Mouse (Mus musculus) adrenal gland, postnatal 14 days (tissue): ENCODE data around the gene Rem1. TPM values are rescaled to one million over a fixed set of nuclear protein-coding genes. Genes with fewer than 3 reads are reported as not detected.

Experiments
- DNase-seq: peaks from one replicate; pipeline ENCODE4 v3.0.0; 2021; ENCODE audit warnings: mixed read lengths
- total RNA-seq: library from RNA; stranded (reverse); gene quantifications from 2 replicates; pipeline ENCODE4 v1.2.3, GENCODE M21; 2021

The Rem1 gene
- total RNA-seq, 1 experiment from 2014 or later, result 8.3 TPM

GRCm38 (mm10) chr2:152675252-152675791, 48.6 kb downstream of the Rem1 start:
- no peak for DNase-seq

DNA sequence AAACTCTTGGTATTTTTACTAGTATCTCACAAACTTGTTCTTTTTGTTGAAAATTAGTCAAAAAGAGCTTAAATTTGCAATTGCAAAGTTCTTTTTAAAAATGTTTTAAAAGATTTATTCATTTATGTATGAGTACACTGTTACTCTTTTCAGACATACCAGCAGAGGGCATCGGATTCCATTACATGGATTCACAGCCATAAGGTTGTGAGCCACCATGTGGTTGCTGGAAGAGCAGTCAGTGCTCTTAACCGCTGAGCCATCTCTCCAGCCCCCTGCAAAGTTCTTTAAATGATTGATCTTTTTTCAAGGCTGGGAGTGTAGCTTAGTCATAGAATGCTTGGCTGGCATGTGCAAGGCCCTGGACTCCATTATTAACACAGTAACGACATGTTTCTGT, 51.6 kb downstream of the Rem1 start:
- DNase-seq, result peak; percentile 63

GRCm38 (mm10) chr2:152678925-152679324, 52.2 kb downstream of the Rem1 start:
- DNase-seq, result no peak

DNA sequence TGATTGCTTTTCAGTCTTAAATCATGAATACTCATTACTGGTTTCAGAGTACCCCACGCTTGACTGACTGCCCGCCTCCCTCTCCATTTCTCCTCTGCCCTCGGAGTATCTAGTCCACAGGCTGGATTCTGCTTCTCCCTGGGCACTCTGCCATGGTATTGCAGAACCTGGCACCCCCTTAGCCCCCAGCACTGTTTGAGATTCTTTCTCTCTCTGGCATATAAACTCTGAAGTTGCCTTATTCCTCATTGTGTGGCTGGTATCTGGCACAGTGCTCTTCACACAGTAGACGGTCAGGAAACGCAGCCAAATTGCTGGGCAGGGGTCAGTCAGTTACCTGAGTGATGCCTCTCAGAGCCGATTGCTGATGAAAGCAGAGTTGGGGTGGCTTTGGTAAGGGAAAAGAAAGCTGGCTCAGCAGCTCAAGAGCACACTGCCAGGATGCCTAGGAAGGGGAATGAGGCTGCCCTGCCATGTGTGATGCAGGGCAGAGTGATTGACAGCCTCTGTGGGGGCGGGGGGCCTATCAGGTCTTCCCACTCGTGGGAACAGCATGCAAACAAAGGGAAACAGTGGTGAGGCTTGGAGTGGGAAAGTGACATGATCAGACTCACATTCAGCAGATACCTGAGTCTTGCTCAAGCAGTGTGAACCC, 53.1 kb downstream of the Rem1 start:
- DNase-seq, result no peak

- no peak for DNase-seq
Measured at GRCm38 (mm10) chr2:152683086-152683485, 56.3 kb downstream of the Rem1 start.

Other genes starting within 250 kb of the Rem1 start
- 14.7 and 16.0 TPM in 2 replicates for gene Sox12, start 228.9 kb upstream of the Rem1 start, total RNA-seq
- 8.3 and 9.9 TPM in 2 replicates for gene Zcchc3, start 211.9 kb upstream of the Rem1 start, total RNA-seq
- 0.37 and 0.38 TPM in 2 replicates for gene 6820408C15Rik, start 211.4 kb upstream of the Rem1 start, total RNA-seq
- not detected in 2 replicates for gene Defb23, start 162.3 kb upstream of the Rem1 start, total RNA-seq
- gene Defb20, start 149.9 kb upstream of the Rem1 start, total RNA-seq, result not detected in 2 replicates
- not detected in 2 replicates for gene Defb22, start 136.8 kb upstream of the Rem1 start, total RNA-seq
- not detected in 2 replicates for gene Defb26, start 115.3 kb upstream of the Rem1 start, total RNA-seq
- gene Defb28, start 108.7 kb upstream of the Rem1 start, total RNA-seq, result not detected in 2 replicates
- gene Defb29, start 86.9 kb upstream of the Rem1 start, total RNA-seq, result not detected in 2 replicates
- not detected in 2 replicates for gene Gm17416, start 57.6 kb upstream of the Rem1 start, total RNA-seq
- not detected in 2 replicates for gene Defb21, start 54.2 kb upstream of the Rem1 start, total RNA-seq
- gene Defb19, start 46.6 kb upstream of the Rem1 start, total RNA-seq, result 2.0 and 2.5 TPM in 2 replicates
- gene Defb45, start 27.6 kb upstream of the Rem1 start, total RNA-seq, result not detected in 2 replicates
- gene Defb36, start 22.6 kb upstream of the Rem1 start, total RNA-seq, result not detected in 2 replicates
- 1.6 TPM in 1 of 2 replicates, not detected in the other for gene Defb25, start 3.9 kb upstream of the Rem1 start, total RNA-seq
- 123 and 139 TPM in 2 replicates for gene H13, start 42.5 kb downstream of the Rem1 start, total RNA-seq
- gene Mcts2, start 60.1 kb downstream of the Rem1 start, total RNA-seq, result 26.6 and 28.0 TPM in 2 replicates
- gene Id1, start 109.3 kb downstream of the Rem1 start, total RNA-seq, result 136 and 138 TPM in 2 replicates
- 6.3 and 7.7 TPM in 2 replicates for gene Cox4i2, start 127.2 kb downstream of the Rem1 start, total RNA-seq
- gene Bcl2l1, start 204.8 kb downstream of the Rem1 start, total RNA-seq, result 64.3 and 72.4 TPM in 2 replicates
- 16.6 and 20.3 TPM in 2 replicates for gene Tpx2, start 221.0 kb downstream of the Rem1 start, total RNA-seq